Mouse (Mus musculus) kidney, postnatal 0 days (tissue): ENCODE measurements around the gene Prkar1b. TPM values are rescaled to one million over a fixed set of nuclear protein-coding genes. Genes with fewer than 3 reads are reported as not detected.

ENCODE experiments used
- ATAC-seq: fragments of 200-750 bp; cut with Nextera tagmentation; replicated peaks from 2 replicates; pipeline ENCODE4 v1.8.0; 2017; ENCODE audit warnings: low read depth, moderate number of reproducible peaks, moderate TSS enrichment, moderate library complexity; ENCODE audit not compliant: low FRiP score
- DNase-seq: peaks from one replicate; pipeline ENCODE4 v3.0.0-alpha.2; 2016; ENCODE audit warnings: low spot score
- H3K27ac ChIP-seq: fragments of 300-500 bp; sonication (generic); 2 replicates; pipeline ENCODE4 v1.5.1; 2014; ENCODE audit warnings: mild to moderate bottlenecking
- H3K27me3 ChIP-seq: fragments of 300-500 bp; sonication (generic); 2 replicates; pipeline ENCODE4 v1.6.1; 2014; ENCODE audit warnings: low read length, mixed read lengths; ENCODE audit not compliant: insufficient read depth
- H3K36me3 ChIP-seq: fragments of 300-500 bp; sonication (generic); 2 replicates; pipeline ENCODE4 v1.6.1; 2014; ENCODE audit warnings: low read length, mixed read lengths; ENCODE audit not compliant: insufficient read depth
- H3K4me1 ChIP-seq: fragments of 300-500 bp; sonication (generic); replicated peaks from 2 replicates; pipeline ENCODE4 v1.6.1; 2014; ENCODE audit warnings: antibody characterized with exemption, low read length, mixed read lengths; ENCODE audit not compliant: insufficient read depth
- H3K4me2 ChIP-seq: fragments of 300-500 bp; sonication (generic); 2 replicates; pipeline ENCODE4 v1.6.1; 2014; ENCODE audit warnings: mild to moderate bottlenecking, low read length, moderate library complexity, mixed read lengths
- H3K4me3 ChIP-seq: fragments of 300-500 bp; sonication (generic); replicated peaks from 2 replicates; pipeline ENCODE4 v1.5.1; 2014; ENCODE audit warnings: low read depth, low read length
- H3K9ac ChIP-seq: fragments of 300-500 bp; sonication (generic); 2 replicates; pipeline ENCODE4 v1.6.1; 2014; ENCODE audit warnings: low read depth, low read length
- H3K9me3 ChIP-seq: fragments of 300-500 bp; sonication (generic); replicated peaks from 2 replicates; pipeline ENCODE4 v1.6.1; 2016; ENCODE audit warnings: low read length, inconsistent platforms, mixed read lengths
- CTCF ChIP-seq: IDR thresholded peaks from 2 replicates; pipeline ENCODE4 v1.5.1; 2016; ENCODE audit warnings: antibody characterized with exemption, low read depth, mild to moderate bottlenecking, moderate library complexity
- WGBS: fragments of 180-500 bp; shearing (Covaris S2); extraction: QIAGEN DNeasy Blood & Tissue Kit; methylation state at CpG from one replicate; pipeline ENCODE4 v1.1.7; 2014; 5-methylcytosine and 5-hydroxymethylcytosine counted together
- polyA plus RNA-seq: library from polyadenylated mRNA; unstranded; fragments of >200 nt; fragmentation: Nextera tagmentation; extraction: Ambion mirVana; gene quantifications from 2 replicates; pipeline ENCODE4 v1.2.1, GENCODE M21; 2015

The Prkar1b gene
- polyA plus RNA-seq, 1 experiment from 2014 or later = 19.3 TPM

DNA sequence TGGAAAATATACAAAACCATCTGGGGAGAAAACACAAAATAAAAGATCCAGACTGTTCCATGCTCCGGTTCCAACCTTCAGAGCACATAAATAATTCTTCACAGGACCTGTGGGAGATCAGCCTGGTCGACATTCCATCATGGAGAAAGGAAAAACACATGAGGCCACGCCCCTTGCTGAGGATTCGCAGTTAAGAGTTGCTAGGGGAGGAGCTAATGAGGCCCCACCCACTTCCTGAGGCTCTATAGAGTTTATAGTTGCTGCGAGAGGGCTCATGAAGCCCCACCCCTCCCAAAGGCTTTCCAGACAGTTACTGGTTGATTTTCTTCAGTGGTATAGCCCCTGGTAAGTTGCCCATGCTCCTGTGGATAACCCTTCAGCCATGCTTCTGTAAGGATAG lies 85.2 kb downstream of the Prkar1b start:
- Histone ChIP-seq H3K4me3 (no peak overlapping the region), H3K4me2 (no peak overlapping the region), H3K4me1 (no peaks in the 10 kb centered on the region), H3K9ac (no peak overlapping the region), H3K27ac (no peak overlapping the region), H3K9me3 (no peaks in the 10 kb centered on the region), H3K27me3 (no peaks in the 10 kb centered on the region), H3K36me3 (no peaks in the 10 kb centered on the region)
- WGBS = 55% methylated on average over 5 of the region's 5 CpGs
- TF ChIP-seq CTCF = no peak
- no peak for ATAC-seq
- peak; percentile 83 for DNase-seq

DNA sequence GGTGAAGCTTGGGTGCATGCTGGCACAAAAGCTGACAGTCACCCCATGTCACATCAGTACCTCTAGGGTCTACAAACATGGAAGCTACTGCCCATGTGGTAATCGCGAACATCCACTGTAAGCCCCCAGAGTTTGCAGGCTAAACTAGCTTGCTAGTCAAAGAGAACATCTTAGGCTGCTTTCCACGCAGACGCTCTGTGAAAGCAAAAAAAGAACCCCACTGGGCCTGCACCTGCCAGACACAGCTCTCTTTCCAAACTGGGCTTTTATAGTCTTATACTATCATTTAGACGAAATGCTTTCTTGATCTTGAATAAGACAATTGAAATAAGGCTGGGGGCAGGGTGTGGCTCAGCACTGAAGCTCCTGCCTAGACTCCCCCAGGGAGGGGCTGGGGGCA lies 88.1 kb downstream of the Prkar1b start:
- Histone ChIP-seq H3K4me1 (0 out of 2 replicates have a peak, but pooled peaks cover 2% of the 10 kb centered on the region), H3K9me3 (no peaks in the 10 kb centered on the region), H3K9ac (no peak overlapping the region), H3K27ac (no peak overlapping the region), H3K36me3 (no peaks in the 10 kb centered on the region), H3K4me2 (no peak overlapping the region), H3K27me3 (no peaks in the 10 kb centered on the region), H3K4me3 (no peak overlapping the region)
- DNase-seq = no peak
- WGBS = 81% methylated on average over 5 of the region's 5 CpGs
- TF ChIP-seq CTCF = no peak
- ATAC-seq = no peak

DNA sequence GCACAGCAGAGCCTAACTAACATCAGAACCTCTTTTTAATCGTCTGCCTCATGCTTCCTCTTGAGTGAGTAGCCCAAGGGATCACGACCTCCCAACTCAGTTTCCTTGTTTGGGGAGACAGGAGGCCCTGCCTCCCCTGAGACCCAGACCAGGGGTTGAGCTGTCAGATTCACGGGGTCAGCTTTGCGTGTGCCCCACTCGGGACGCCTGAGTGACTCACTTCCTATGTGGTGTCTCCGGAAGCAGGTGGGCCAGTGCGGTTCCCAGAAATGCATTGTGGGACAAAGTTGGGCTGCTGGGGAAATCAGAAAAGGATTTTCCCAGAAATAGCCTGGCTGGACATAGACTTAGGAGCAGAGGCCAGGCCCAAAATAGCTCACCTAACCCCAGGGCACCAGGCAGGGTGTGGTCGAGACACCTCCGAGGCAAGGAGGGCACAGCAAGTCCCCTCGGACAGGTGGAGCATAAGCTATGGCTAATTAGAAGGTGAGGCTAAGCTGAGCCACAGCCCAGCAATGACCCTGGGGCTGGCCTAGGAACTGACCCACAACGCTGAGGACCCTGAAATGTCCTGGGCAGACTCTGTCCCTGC lies 89.2 kb downstream of the Prkar1b start:
- H3K36me3 ChIP-seq = no peaks in the 10 kb centered on the region
- 0 out of 2 replicates have a peak, but pooled peaks have one; percentile 26 for ATAC-seq
- no peaks in the 10 kb centered on the region for H3K9me3 ChIP-seq
- no peak overlapping the region for H3K9ac ChIP-seq
- no peak overlapping the region for H3K27ac ChIP-seq
- 54% methylated on average over 12 of the region's 12 CpGs for WGBS
- H3K4me3 ChIP-seq = no peak overlapping the region
- no peak for DNase-seq
- 0 out of 2 replicates have a peak, but pooled peaks cover 4% of the 10 kb centered on the region for H3K4me1 ChIP-seq
- TF ChIP-seq CTCF = no peak
- no peaks in the 10 kb centered on the region for H3K27me3 ChIP-seq
- H3K4me2 ChIP-seq = no peak overlapping the region

DNA sequence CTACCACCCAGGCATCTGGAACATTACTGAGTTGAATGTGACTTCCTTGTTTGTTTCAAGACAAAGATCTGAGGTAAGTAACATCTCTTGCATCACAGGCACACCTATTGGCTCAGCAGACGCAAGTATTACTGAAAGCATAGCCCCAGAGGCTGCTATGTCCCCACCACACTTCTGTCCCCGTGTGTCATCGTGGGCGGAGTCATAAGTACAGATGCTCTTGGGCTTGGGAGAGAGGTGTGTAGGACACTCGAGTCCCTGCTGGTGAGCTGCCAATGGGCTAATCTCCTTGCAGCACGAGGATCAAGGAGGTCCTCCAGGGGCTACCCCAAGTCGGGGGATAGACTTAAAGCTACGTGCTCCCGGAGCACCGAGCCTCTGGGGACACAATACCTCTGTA lies 96.6 kb downstream of the Prkar1b start:
- H3K4me3 ChIP-seq = no peak overlapping the region
- DNase-seq = no peak
- H3K9ac ChIP-seq = no peak overlapping the region
- WGBS = 84% methylated on average over 10 of the region's 10 CpGs
- H3K36me3 ChIP-seq = no peaks in the 10 kb centered on the region
- no peaks in the 10 kb centered on the region for H3K27me3 ChIP-seq
- no peak for ATAC-seq
- no peak for TF ChIP-seq CTCF
- no peak overlapping the region for H3K4me2 ChIP-seq
- H3K27ac ChIP-seq = no peak overlapping the region
- H3K4me1 ChIP-seq = 0 out of 2 replicates have a peak, but pooled peaks cover 4% of the 10 kb centered on the region
- no peaks in the 10 kb centered on the region for H3K9me3 ChIP-seq

DNA sequence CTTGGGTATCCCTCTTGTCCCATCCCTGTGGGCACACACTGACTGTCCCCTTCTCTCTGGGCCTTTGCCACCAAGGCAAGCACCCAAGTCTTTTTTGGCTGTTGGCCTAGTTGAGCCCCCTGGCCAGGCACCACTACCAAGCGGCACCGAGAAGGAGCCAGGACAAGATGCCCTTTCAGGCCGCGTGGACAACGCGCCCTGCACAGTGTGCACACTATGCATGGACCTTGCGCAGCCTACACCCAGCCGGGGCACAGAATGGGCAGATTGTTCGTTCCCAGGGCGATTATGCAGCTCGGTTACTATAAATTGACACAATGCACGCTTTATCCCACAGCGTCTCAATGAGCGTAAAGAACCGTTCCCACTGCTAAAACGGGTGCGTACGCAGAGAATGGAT lies 98.5 kb downstream of the Prkar1b start:
- no peak overlapping the region for H3K27ac ChIP-seq
- no peak overlapping the region for H3K9ac ChIP-seq
- no peaks in the 10 kb centered on the region for H3K27me3 ChIP-seq
- WGBS = 95% methylated on average over 18 of the region's 18 CpGs
- no peak for TF ChIP-seq CTCF
- no peaks in the 10 kb centered on the region for H3K9me3 ChIP-seq
- H3K4me2 ChIP-seq = no peak overlapping the region
- DNase-seq = no peak
- ATAC-seq = no peak
- H3K4me1 ChIP-seq = no peaks in the 10 kb centered on the region
- no peak overlapping the region for H3K4me3 ChIP-seq
- H3K36me3 ChIP-seq = no peaks in the 10 kb centered on the region

DNA sequence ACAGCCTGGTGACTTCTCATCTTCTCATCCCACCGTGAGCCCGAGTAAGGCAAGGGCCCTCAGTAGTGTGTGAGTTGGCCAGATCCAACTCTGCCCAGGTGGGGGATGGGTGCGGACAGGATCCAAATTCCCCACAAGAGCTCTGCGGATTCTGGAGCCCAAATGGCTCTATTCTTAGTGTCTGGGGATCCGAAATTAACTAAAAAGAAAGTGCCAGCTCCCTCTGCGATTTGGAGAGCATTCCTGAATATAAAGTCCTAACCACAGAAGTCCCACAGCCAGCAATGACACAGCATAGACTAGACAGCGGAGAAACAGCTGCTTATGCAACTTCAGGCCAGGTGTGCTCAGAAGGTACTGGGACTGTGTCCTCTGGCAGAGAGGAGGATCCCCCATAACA lies 100.4 kb downstream of the Prkar1b start:
- no peak for ATAC-seq
- no peak for TF ChIP-seq CTCF
- WGBS = 81% methylated on average over 7 of the region's 7 CpGs
- no peak for DNase-seq
- Histone ChIP-seq H3K27me3 (no peaks in the 10 kb centered on the region), H3K36me3 (no peaks in the 10 kb centered on the region), H3K9me3 (no peaks in the 10 kb centered on the region), H3K4me3 (no peak overlapping the region), H3K9ac (no peak overlapping the region), H3K27ac (no peak overlapping the region), H3K4me2 (no peak overlapping the region), H3K4me1 (no peaks in the 10 kb centered on the region)

DNA sequence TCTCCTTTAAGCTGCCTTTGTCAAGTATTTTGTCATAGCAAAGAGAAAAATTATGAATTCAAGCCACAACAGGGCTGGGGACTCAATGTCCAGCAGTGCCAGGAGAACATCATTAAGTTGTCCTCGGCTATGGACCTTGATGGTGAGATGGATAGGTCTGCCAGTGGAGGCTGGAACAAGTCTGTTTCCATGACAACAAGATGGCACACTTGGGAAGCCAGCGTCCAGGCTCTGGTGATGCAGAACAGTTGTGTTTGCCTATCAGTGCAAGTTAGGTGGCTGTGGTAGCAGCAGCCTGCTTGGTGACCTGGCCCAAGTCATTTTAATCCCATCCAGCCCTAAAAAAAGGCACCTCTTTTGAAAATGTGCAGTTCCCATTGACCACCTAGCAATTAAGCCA lies 102.6 kb downstream of the Prkar1b start:
- DNase-seq = no peak
- no peaks in the 10 kb centered on the region for H3K9me3 ChIP-seq
- H3K27me3 ChIP-seq = no peaks in the 10 kb centered on the region
- TF ChIP-seq CTCF = no peak
- H3K9ac ChIP-seq = no peak overlapping the region
- no peak overlapping the region for H3K4me2 ChIP-seq
- H3K36me3 ChIP-seq = no peaks in the 10 kb centered on the region
- H3K4me1 ChIP-seq = no peaks in the 10 kb centered on the region
- no peak for ATAC-seq
- H3K4me3 ChIP-seq = no peak overlapping the region
- 45% methylated on average over 2 of the region's 2 CpGs for WGBS
- no peak overlapping the region for H3K27ac ChIP-seq
